Mouse (Mus musculus) CH12.LX (cell line): ENCODE data around the gene Ppp1r18.

ENCODE experiments used
- CHD2 ChIP-seq: IDR thresholded peaks from 2 replicates; pipeline ENCODE4 v1.6.1; 2011; ENCODE audit warnings: low read length, improper control_type of control experiment
- CTCF ChIP-seq, 2 experiments: IDR thresholded peaks in 1 of 2; conservative IDR thresholded peaks in 1 of 2; 2 replicates each; pipeline ENCODE4 v1.5.1; 2011 to 2012; ENCODE audit warnings: low read depth in 2 of 2, low read length in 2 of 2, improper control_type of control experiment in 1 of 2, inconsistent platforms in 1 of 2, mild to moderate bottlenecking in 1 of 2, moderate library complexity in 1 of 2
- EP300 ChIP-seq: IDR thresholded peaks from 2 replicates; pipeline ENCODE4 v1.6.1; 2011; ENCODE audit warnings: low read length, improper control_type of control experiment
- RCOR1 ChIP-seq: conservative IDR thresholded peaks from 2 replicates; pipeline ENCODE4 v1.6.1; 2012; ENCODE audit warnings: low read depth, mild to moderate bottlenecking, inconsistent platforms, low read length, improper control_type of control experiment
- TCF12 ChIP-seq: IDR thresholded peaks from 2 replicates; pipeline ENCODE4 v1.6.1; 2014; ENCODE audit warnings: low read depth, mild to moderate bottlenecking, inconsistent platforms, low read length, improper control_type of control experiment
- UBTF ChIP-seq: IDR thresholded peaks from 2 replicates; pipeline ENCODE4 v1.6.1; 2012; ENCODE audit warnings: low read depth, mild to moderate bottlenecking, inconsistent platforms, low read length, improper control_type of control experiment, moderate library complexity
- USF2 ChIP-seq: conservative IDR thresholded peaks from 2 replicates; pipeline ENCODE4 v1.6.1; 2011; ENCODE audit warnings: low read depth, low read length, improper control_type of control experiment

DNA sequence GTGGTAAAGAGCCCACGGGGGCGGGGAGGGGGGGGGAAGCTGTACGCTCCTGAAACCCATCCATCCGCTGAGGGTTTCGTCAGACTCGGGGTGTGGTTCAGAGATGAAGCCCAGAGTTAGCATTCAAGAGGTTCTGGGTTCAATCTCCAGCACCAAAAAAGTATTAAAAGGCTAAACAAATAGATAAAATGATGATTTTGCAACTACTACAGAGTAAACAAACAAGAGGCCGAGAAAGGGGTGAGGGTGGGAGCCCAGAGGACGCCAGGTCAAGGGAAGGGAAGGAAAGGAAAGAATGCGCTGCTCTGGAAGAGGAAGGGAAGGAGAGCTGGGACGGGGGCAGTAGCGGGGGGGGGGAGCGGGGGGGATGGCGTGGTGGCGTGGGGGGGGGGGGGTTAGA lies 48.7 kb upstream of the Ppp1r18 start:
- TF ChIP-seq TCF12 (no peak), CTCF (conservative IDR thresholded peaks at IDR 0.05 in 1 of 2, IDR thresholded peaks at IDR 0.05 in 1 of 2; ENCODE audit: low read depth in 2 of 2, low read length in 2 of 2) (no peak), USF2 (no peak), CHD2 (no peak), RCOR1 (no peak), UBTF (no peak), EP300 (no peak)
